Mouse (Mus musculus) megakaryocyte, embryonic 14.5 days (primary cell): ENCODE measurements around the gene Enpp1. TPM values are rescaled to one million over a fixed set of nuclear protein-coding genes. Genes with fewer than 3 reads are reported as not detected.
A peak's percentile ranks its signal among the peaks of the same experiment; 100 is the strongest.
"Not testable (repeated sequence)": the region's sequence is repeated elsewhere in the genome, so short reads cannot be mapped to it uniquely, and the experiment has no call there.

Experiments used
- H3K27me3 ChIP-seq: replicated peaks from 2 replicates; pipeline ENCODE3; 2012; ENCODE audit warnings: inconsistent platforms
- H3K36me3 ChIP-seq: replicated peaks from 2 replicates; pipeline ENCODE3; 2012; ENCODE audit warnings: low read length, inconsistent platforms, mixed read lengths
- H3K4me1 ChIP-seq: 2 replicates; pipeline ENCODE4 v1.6.1; 2012; ENCODE audit warnings: inconsistent platforms
- H3K4me3 ChIP-seq: replicated peaks from 2 replicates; pipeline ENCODE3; 2012; ENCODE audit warnings: moderate library complexity, mild to moderate bottlenecking, inconsistent platforms
- H3K9me3 ChIP-seq: 2 replicates; pipeline ENCODE4 v1.6.1; 2012; ENCODE audit warnings: inconsistent platforms
- FLI1 ChIP-seq: IDR thresholded peaks from 2 replicates; pipeline ENCODE4 v1.6.1; 2012; ENCODE audit warnings: low read length, inconsistent platforms, mixed read lengths
- GATA1 ChIP-seq: IDR thresholded peaks from 3 replicates; pipeline ENCODE4 v1.6.1; 2012; ENCODE audit warnings: mixed read lengths, low read length, inconsistent platforms, borderline replicate concordance
- polyA plus RNA-seq: library from polyadenylated mRNA; stranded (reverse); fragments of >175 nt; gene quantifications from 2 replicates; pipeline ENCODE4 v1.2.3, GENCODE M21; 2012; ENCODE audit warnings: low replicate concordance; ENCODE audit not compliant: insufficient read depth

Gene Enpp1
- polyA plus RNA-seq, 1 experiment, result 0.44 TPM

DNA sequence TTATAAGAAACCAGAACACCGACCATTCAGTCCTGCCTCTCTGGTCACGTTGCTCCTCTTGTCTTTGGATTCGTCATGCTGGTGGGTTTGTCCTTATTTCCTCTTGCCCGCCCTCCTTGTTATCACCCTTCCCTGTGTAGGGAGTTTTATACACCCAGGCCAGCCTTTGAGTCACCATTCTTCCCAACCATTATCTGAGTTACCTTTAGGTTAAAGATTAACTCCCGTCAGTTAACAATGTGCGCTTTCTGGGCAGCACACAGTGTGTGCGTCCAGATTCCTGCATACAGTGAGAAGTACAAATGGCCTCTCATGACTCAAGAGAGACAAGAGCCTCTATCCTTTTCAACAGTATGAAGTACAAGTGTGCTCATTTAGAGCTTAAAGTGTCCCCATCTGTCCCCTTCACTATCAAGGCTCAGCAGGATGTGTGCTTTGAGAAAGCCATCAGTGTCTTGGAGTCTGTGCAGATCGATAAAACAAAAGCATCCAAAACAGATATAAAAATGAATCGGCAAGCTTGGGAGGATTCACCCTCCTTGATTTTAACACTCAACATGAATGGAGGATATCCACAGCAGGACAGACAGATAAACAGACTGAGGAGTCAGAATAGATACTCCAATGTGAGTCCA is 82.8 kb downstream of the Enpp1 start:
- TF ChIP-seq FLI1 (no peak), GATA1 (no peak)
- H3K4me1 ChIP-seq, result peaks cover 18% of the 10 kb centered on the region
- H3K27me3 ChIP-seq, result no peaks in the 10 kb centered on the region
- no peak overlapping the region for H3K4me3 ChIP-seq
- no peaks in the 10 kb centered on the region for H3K9me3 ChIP-seq
- H3K36me3 ChIP-seq, result no peaks in the 10 kb centered on the region

GRCm38 (mm10) chr10:24628466-24628865 is 83.5 kb downstream of the Enpp1 start:
- Histone ChIP-seq H3K27me3 (no peaks in the 10 kb centered on the region), H3K4me1 (peaks cover 15% of the 10 kb centered on the region), H3K4me3 (no peak overlapping the region), H3K9me3 (no peaks in the 10 kb centered on the region), H3K36me3 (no peaks in the 10 kb centered on the region)
- TF ChIP-seq GATA1 (no peak), FLI1 (no peak)

DNA sequence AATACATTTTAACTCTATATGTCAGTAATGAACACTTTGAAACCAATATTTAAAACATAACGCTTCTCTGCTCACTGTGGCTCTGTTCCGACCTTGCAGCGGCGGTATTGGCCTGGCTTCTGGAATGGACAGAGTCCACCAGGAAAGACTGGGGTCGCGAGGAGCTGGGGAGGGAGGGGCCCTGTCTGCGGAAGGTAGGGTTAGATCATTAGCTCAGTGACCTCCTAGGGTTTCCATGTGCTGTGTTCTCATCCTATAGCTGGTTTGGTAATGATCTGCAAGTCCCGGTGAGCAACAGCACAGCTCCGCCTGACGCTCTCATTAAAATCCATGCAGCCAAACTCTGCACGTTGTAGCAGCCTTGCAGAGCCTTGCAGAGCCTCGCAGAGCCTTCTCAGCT is 84.7 kb downstream of the Enpp1 start:
- Histone ChIP-seq H3K4me3 (no peak overlapping the region), H3K4me1 (peaks cover 21% of the 10 kb centered on the region), H3K36me3 (no peaks in the 10 kb centered on the region), H3K27me3 (no peaks in the 10 kb centered on the region), H3K9me3 (no peaks in the 10 kb centered on the region)
- TF ChIP-seq GATA1, result no peak
- no peak for TF ChIP-seq FLI1

DNA sequence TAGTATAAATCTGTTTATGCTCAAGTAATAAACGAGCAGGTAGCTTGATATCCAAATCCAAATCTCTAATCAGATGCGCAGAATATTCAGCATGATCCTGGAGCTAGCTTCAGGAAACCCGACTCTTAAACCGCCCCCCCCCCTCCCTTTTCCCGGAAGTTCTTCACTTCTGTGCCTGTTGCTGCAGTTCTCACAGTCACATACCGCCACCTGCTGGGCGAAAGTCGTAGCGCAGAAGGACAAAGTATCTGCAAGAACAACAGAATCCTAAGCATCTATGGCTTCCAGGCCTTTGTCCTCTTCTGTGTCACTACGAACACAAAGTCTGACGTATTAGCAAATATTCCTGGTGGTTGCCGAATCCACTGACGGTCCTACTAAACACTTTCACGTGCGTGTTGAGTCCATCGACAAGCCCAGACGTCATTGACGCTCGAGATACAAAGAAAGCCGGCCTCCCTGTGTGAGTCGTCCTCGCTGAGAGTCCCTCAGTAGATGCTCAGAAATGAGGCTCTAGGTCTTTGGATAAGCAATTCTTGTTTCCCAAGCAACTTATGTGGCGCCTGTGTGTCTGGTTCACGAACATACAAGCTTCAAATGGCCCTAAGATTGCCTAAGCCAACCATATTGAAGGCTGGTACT is 86.8 kb downstream of the Enpp1 start:
- H3K27me3 ChIP-seq, result no peaks in the 10 kb centered on the region
- no peaks in the 10 kb centered on the region for H3K9me3 ChIP-seq
- H3K4me1 ChIP-seq, result peaks cover 24% of the 10 kb centered on the region
- TF ChIP-seq FLI1 (no peak), GATA1 (no peak)
- no peak overlapping the region for H3K4me3 ChIP-seq
- H3K36me3 ChIP-seq, result no peaks in the 10 kb centered on the region

DNA sequence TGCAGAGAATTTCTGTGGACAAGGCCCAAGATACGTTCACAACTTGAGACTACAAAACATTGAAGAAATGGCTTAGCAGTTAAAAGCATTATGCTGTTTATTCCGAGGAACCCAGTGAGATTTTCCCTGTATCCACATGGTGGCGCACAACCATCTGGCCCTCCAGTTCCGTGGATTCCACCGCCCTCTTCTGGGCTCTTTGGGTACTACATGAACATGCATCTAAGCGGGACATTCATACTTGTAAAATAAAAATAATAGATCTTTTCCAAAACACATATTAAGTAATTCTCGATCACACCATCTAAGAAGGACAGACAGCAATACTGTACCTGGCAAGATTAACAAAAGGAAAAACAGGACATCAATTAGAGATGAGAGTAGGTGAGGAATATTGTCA is 89.4 kb downstream of the Enpp1 start:
- no peak overlapping the region for H3K4me3 ChIP-seq
- TF ChIP-seq GATA1 (no peak), FLI1 (no peak)
- 0 out of 2 replicates have a peak, but pooled peaks cover 4% of the 10 kb centered on the region for H3K9me3 ChIP-seq
- H3K4me1 ChIP-seq, result peaks cover 15% of the 10 kb centered on the region; the same call in 1 of the 2 replicates
- H3K36me3 ChIP-seq, result no peaks in the 10 kb centered on the region
- no peaks in the 10 kb centered on the region for H3K27me3 ChIP-seq

- Histone ChIP-seq H3K4me3 (peak overlapping the region; percentile 10), H3K9me3 (peaks cover 8% of the 10 kb centered on the region; the same call in 1 of the 2 replicates), H3K27me3 (no peaks in the 10 kb centered on the region), H3K36me3 (no peaks in the 10 kb centered on the region), H3K4me1 (peaks cover 15% of the 10 kb centered on the region; the same call in 1 of the 2 replicates)
- TF ChIP-seq GATA1 (no peak), FLI1 (no peak)
These were observed 90.4 kb downstream of the Enpp1 start for GRCm38 (mm10) chr10:24621572-24621971.

- not testable (repeated sequence) for H3K4me3 ChIP-seq, H3K4me1 ChIP-seq, H3K36me3 ChIP-seq, H3K9me3 ChIP-seq, H3K27me3 ChIP-seq
These were observed 95.4 kb downstream of the Enpp1 start for GRCm38 (mm10) chr10:24616572-24616971.

DNA sequence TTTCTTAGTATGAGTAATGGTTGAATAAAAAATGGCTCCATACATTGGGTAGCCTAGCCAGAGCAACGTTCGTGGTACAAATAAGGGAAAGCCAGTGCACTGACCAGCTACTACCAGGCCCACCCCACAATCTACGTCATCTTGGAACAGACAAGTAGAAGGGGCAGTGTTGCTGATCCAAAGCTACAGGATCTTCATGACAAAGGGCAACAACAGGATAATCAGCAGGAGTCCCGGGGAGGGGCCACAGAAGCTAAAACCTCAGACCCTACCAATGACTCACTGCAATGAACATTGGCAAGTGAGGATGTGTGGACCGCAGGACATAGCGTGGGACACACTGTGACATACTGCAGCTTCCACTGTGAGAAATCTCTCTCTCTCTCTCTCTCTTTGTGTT is 96.2 kb downstream of the Enpp1 start:
- Histone ChIP-seq H3K27me3 (no peaks in the 10 kb centered on the region), H3K9me3 (peaks cover 8% of the 10 kb centered on the region; the same call in 1 of the 2 replicates), H3K4me1 (no peaks in the 10 kb centered on the region), H3K36me3 (no peaks in the 10 kb centered on the region), H3K4me3 (no peak overlapping the region)
- TF ChIP-seq GATA1, result no peak
- no peak for TF ChIP-seq FLI1

- Histone ChIP-seq H3K27me3 (no peaks in the 10 kb centered on the region), H3K4me1 (no peaks in the 10 kb centered on the region), H3K9me3 (peaks cover 8% of the 10 kb centered on the region; the same call in 1 of the 2 replicates), H3K36me3 (no peaks in the 10 kb centered on the region), H3K4me3 (no peak overlapping the region)
- TF ChIP-seq FLI1 (no peak), GATA1 (no peak)
These were observed 97.2 kb downstream of the Enpp1 start for GRCm38 (mm10) chr10:24614726-24615125.

DNA sequence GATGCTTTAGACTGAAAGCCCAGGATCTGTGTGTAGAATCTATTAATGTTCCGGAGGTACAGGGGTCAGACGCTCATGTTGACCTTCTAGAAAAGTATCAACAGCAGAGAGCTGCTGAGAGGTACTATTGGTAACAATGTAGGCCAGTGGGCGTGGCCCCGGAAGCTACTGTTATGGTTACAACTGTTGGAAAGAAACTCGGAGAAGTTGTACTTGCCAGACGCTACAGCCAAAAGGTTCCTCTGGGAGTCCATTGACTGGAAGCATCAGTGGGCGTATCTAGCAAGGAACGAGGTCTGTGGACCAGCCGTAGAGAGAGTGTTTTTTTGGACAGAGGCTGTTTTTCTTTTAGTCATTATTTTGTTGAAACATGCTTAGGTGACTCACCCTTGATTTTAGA is 102.2 kb downstream of the Enpp1 start:
- Histone ChIP-seq H3K4me3 (no peak overlapping the region), H3K9me3 (peaks cover 2% of the 10 kb centered on the region)
- TF ChIP-seq GATA1, result no peak
- TF ChIP-seq FLI1, result no peak

DNA sequence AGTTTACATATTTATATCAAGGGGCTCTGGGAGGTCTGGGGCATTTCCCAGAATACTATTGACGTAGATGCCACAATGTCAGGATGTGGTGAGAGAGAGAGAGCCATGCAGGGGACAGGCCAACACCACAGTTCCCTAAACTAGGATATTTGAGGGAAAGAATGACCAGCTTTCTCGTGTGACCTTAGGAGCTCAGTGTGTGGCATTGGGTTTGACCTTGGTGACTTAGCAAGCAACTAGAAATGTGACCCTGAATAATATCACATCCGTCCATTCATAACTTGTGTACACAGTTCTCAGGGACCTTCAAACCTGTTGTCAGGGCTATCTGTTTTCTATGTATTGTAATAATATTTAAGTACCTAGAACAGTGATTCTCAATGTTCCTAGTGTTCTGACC is 102.8 kb downstream of the Enpp1 start:
- H3K4me3 ChIP-seq, result no peak overlapping the region
- H3K27me3 ChIP-seq, result no peaks in the 10 kb centered on the region
- no peaks in the 10 kb centered on the region for H3K36me3 ChIP-seq
- H3K9me3 ChIP-seq, result peaks cover 3% of the 10 kb centered on the region
- TF ChIP-seq FLI1 (no peak), GATA1 (no peak)
- H3K4me1 ChIP-seq, result no peaks in the 10 kb centered on the region

More for the DNA sequence above, 102.2 kb downstream of the Enpp1 start:
- H3K27me3 ChIP-seq, result no peaks in the 10 kb centered on the region
- no peaks in the 10 kb centered on the region for H3K4me1 ChIP-seq
- H3K36me3 ChIP-seq, result no peaks in the 10 kb centered on the region
